Mouse (Mus musculus) embryonic fibroblast, embryonic 13.5 days (primary cell): ENCODE data around the gene Tex264.

ENCODE experiments used
- CTCF ChIP-seq: IDR thresholded peaks from 2 replicates; pipeline ENCODE4 v1.5.1; 2011; ENCODE audit warnings: mild to moderate bottlenecking, control low read depth, low read length, moderate library complexity, borderline replicate concordance; ENCODE audit not compliant: insufficient read depth
- POLR2A ChIP-seq: IDR thresholded peaks from 2 replicates; pipeline ENCODE4 v1.6.1; 2011; ENCODE audit warnings: low read depth, mild to moderate bottlenecking, control low read depth, low read length, moderate library complexity

GRCm38 (mm10) chr9:106645684-106646271 lies 39.9 kb downstream of the Tex264 start:
- no peak for TF ChIP-seq CTCF
- no peak for TF ChIP-seq POLR2A
